Mouse (Mus musculus) retina, postnatal 7 days (tissue): ENCODE measurements around the gene Adprm.
"Not testable (repeated sequence)": the region's sequence is repeated elsewhere in the genome, so short reads cannot be mapped to it uniquely, and the experiment has no call there.

ENCODE experiments used
- DNase-seq: peaks from one replicate; pipeline ENCODE4 v3.0.0-alpha.2; 2012; ENCODE audit warnings: low read depth, low spot score

Adprm gene

DNA sequence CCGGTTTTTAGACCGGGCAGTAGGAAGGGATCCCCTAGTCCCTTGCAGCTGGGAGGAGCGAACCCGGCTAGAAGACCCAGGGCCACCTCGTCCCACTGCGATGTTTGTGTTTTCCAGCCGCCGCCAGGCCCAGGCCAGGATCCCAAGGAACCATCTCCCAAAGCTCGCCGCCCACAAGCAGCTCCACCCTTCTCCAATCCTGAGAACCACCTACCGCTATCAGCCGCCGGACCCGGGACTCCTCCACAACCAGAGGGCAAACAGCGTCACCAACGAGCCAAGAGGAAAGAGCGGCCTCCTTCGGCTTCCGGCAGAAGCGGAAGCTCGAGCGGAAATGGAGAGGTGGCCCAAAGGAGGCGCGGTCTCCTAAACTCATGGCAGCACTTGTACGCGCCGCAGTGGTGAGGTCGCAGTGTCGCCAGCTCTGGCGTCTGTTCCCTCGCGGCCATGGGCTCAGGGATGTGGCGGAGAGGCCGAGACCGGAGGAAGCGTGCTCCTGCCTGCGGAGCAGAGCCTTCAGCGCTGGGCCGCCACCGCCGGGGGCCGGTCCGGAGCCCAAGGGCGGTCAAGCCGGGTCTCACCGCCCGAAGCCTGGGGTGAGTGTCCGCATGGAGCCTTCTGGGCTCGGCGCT lies at the start of gene Adprm, which contains the start of gene Sco1:
TSS of gene Adprm (minus strand) at position 274 of the 632 bp plus-strand sequence.
TSS of gene Sco1 (plus strand) at position 350 of the 632 bp plus-strand sequence.
- DNase-seq = peak; percentile 72

DNA sequence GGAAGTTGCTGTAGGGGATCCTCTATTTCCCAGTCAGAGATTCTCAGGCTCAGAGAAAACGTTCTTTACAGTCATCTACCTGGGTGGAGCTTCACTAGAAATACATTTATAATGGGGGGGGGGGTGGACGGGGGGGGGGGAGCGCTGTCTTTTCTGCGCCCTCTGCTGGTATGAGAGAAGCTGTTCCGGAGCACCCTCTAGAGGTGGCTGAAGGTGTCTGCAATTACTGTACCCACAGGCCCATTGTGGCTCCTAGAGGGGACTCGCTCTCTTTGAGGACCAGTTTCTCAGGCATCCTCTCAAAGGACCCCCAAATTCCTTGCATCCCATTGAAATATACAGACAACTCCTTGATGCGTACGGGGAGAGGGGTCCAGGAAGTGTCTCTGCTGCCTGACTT lies 49.3 kb upstream of the Adprm start:
- peak; percentile 48 for DNase-seq

DNA sequence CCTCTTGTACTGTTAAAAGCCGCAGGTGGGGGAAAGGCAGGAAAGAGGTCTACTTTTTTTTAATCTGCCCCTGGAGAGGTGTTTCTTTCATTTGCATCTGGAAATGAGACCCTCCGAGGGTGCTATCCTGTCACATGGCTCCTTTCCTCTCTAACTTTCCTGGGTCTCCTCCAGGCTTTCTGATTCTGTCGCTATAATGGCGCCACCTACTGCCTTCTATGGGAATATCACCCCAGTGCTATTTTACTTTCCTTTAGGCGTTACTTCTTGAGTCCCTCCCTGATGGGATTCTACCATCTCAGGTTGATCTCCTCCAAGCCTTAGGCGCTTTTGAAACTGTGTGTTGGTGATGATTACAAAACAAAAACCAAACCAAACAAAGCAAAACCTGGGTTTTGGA lies 47.8 kb upstream of the Adprm start:
- no peak for DNase-seq

DNA sequence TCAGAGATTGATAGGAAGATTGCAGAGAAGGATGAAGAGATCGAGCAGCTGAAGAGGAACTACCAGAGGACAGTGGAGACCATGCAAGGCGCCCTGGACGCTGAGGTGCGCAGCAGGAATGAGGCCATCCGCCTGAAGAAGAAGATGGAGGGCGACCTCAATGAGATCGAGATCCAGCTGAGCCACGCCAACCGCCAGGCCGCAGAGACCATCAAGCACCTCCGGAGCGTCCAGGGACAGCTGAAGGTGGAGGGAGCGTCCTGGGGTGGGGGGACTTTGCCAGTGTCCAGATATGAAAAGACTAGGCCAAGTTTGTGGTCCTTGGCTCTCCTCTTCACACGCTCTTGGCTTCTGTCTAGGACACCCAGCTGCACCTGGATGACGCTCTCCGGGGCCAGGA lies 46.8 kb upstream of the Adprm start:
- DNase-seq = no peak

DNA sequence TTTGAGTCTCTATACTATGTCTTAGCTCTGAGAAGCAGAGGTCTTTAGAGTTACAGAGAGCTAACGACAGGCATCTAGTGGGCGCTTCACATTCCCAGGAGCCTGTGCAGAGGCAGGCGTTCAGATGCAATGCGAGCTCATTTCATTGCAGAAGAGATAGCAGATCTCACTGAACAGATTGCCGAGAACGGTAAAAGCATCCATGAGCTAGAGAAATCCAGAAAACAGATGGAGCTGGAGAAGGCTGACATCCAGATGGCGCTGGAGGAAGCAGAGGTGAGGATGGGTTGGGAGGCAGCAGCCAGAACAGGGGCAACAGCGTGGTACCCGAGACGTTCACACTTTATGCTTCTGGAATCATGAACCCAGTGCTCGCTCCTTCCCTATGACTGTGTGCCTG lies 46.0 kb upstream of the Adprm start:
- no peak for DNase-seq

DNA sequence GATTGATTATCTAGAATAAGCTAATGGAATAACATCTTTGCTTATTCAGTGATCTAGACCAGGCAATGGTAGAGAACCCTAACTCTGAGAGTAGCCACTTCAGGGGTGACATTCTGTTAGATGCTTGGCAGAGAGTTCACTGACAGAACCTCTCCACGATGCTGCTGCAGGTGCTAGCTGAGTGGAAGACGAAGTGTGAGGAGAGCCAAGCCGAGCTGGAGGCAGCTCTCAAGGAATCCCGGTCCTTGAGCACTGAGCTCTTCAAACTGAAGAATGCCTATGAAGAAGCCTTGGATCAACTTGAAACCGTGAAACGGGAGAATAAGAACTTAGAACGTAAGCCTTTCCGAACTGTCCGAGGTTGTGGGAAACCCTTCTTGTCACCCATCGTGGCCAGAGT lies 45.3 kb upstream of the Adprm start:
- DNase-seq = no peak

DNA sequence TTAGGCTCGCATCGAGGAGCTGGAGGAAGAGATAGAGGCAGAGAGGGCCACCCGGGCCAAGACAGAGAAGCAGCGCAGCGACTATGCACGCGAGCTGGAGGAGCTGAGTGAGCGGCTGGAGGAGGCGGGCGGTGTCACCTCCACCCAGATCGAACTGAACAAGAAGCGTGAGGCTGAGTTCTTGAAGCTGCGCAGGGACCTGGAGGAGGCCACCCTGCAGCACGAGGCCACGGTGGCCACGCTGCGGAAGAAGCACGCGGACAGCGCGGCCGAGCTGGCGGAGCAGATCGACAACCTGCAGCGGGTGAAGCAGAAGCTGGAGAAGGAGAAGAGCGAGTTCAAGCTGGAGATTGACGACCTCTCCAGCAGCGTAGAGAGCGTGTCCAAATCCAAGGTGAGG lies 42.1 kb upstream of the Adprm start:
- no peak for DNase-seq

DNA sequence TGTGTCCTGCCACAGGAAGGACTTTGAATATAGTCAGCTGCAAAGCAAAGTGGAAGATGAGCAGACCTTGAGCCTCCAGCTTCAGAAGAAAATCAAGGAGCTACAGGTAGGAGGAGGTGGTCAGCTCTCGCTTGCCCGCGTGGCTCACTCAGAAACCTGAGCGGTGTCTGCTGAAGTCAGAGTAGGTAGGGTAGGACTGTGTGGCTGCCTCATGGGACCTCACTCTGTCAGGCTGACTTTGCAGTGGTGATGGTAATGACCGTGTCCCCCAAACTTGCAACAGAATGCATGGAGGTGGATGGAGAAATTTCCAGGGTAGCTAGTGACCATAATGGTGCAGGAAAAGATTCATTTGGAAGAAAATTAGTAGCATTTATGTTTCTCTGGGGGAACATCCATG lies 41.3 kb upstream of the Adprm start:
- no peak for DNase-seq

DNA sequence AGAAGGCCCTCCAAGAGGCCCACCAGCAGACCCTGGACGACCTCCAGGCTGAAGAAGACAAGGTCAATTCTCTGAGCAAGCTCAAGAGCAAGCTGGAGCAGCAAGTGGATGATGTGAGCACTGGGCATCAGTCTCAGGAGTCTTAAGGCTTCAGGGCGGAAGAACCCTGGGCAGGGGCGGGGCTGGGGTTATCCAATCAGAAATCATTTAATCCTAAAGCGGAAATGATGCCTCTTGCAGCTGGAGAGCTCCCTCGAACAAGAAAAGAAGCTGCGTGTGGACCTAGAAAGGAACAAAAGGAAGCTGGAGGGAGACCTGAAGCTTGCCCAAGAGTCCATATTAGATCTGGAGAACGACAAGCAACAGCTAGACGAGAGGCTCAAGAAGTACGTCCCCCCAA lies 40.8 kb upstream of the Adprm start:
- no peak for DNase-seq

DNA sequence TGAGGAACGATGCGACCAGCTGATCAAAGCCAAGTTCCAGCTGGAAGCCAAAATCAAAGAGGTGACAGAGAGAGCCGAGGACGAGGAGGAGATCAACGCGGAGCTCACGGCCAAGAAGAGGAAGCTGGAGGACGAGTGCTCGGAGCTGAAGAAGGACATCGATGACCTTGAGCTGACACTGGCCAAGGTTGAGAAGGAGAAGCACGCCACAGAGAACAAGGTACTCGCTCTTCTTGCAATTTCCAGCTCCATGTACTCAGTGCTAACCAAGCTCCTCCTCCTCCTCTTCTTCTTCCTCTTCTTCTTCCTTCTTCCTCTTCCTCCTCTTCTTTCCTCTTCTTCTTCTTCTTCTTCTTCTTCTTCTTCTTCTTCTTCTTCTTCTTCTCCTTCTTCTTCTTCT lies 40.0 kb upstream of the Adprm start:
- DNase-seq = not testable (repeated sequence)

DNA sequence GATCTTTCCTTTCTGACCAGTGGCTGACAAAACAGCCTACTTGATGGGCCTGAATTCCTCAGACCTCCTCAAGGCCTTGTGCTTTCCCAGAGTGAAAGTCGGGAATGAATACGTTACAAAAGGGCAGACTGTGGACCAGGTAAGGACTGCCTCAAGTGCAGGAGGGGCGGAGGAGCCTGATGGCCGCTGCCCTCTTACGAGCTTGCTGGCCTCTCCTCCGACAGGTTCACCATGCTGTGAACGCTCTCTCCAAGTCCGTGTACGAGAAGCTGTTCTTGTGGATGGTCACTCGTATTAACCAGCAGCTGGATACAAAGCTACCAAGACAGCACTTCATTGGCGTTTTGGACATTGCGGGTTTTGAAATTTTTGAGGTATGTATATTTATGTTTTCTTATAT lies 34.8 kb upstream of the Adprm start:
- DNase-seq = no peak

DNA sequence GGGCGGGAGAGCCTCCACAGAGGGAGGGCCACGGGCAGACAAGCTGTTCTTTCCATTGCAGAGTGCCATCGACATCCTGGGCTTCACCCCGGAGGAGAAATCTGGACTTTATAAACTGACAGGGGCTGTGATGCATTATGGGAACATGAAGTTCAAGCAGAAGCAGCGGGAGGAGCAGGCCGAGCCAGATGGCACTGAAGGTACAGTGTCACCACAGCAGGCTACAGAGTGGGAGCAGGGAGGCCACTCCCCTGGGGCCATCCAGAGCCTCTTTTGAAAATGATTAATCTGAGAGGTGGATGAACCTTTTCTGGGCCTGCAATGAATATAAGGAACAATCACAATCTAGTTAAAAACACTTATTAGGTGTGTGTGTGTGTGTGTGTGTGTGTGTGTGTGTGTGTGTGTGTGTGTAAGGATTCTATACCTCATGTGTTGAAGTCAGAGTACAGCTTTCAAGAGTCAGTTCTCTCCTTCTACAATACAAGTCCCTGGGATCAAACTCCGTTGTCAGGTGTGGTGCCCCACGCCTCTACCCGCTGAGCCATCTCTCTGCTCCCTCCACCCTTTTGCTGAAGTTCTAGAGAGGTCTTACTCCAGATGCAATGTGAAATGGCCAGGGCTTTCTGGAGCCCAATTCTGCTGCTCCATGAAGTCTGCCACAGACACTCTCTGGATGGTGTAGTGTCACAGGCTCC lies 34.2 kb upstream of the Adprm start:
- no peak for DNase-seq

DNA sequence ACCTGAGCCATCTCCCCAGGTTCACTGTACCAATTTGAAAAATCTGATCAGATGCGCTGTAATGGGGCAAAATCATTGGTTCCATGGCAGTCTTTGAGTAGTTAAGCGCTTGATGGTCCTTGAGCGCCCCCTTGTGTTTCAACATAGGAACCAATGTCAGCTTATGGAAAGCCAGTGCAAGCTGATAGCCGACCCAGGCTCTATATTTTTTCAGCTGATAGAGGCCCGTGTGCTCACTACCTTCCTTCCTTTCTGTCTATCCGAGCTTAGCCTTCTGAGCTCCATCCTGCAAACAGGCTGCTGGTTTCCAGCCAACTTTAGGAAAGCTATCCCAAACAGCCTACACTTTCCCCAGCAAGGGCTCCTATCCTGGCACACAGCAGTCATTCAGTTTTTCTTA lies 33.1 kb upstream of the Adprm start:
- peak; percentile 73 for DNase-seq

DNA sequence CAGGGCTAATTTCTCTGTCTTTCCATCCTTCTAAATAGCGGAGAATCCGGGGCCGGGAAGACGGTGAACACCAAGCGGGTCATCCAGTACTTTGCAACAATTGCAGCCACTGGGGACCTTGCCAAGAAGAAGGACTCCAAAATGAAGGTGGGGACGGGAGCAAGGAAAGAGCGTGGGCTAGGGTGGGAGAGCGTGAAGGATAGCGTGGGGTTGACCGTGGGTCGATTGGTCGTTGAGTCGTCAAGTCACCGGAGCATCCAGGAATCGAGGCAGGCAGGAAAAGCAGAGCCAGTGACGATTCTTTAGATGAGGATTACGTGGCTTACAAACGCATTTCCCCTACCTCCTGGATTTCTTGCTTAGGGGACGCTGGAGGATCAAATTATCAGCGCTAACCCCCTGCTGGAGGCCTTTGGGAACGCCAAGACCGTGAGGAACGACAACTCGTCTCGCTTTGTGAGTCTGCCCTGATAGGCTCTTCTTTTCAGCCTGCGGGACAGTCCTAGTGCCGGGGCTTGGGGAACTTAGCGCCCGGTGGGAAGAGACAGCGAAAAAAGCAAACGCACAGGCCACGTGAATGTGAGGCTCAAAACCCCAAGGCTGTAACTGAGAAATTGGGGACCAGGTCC lies 31.4 kb upstream of the Adprm start:
- DNase-seq = no peak

DNA sequence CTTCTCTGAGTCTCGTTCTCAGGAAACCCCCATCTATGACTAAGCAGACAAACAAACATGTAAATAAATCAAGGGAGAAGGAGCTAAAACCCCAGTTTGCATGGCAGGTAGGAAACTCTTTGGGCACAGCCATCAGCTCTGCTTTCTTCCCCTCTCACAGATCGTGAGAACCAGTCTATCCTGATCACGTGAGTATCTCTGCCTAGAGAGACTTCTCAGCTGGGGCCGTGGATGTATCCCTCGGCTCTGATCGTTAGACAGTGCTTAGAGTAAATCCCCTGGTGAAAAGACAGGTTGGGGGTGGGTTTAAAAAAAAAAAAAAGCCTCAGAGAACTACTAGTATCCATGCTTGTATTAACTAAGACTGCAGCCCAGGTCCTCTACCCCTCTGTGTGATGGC lies 30.8 kb upstream of the Adprm start:
- DNase-seq = no peak

DNA sequence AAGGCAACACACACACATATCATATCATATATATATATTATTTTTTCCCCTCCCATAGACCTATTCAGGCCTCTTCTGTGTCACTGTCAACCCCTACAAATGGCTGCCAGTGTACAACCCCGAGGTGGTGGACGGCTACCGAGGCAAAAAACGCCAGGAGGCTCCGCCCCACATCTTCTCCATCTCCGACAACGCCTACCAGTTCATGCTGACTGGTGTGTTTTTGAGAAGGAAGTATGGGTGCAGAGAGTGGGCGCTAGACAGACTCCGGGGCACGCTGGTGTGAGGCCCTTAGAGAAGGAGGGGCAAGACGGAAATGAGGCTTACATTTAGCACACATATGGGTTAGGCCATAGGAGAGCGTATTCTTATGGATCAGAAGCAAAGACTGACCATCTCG lies 30.4 kb upstream of the Adprm start:
- no peak for DNase-seq

DNA sequence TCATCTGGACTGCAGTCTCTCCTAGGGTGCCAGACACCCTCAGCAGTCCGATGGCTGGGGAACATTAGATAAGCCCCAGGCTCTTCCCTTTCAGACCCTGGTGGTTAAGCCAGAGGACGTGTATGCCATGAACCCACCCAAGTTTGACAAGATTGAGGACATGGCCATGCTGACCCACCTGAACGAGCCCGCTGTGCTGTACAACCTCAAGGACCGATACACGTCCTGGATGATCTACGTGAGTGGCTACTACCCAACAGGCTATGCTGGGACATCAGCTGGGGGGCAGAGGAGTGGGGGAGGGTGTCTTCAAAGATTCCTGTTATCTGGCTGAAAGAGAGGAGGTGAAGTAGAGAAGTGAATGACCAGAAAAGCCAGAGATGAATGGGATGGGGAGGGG lies 29.8 kb upstream of the Adprm start:
- no peak for DNase-seq

DNA sequence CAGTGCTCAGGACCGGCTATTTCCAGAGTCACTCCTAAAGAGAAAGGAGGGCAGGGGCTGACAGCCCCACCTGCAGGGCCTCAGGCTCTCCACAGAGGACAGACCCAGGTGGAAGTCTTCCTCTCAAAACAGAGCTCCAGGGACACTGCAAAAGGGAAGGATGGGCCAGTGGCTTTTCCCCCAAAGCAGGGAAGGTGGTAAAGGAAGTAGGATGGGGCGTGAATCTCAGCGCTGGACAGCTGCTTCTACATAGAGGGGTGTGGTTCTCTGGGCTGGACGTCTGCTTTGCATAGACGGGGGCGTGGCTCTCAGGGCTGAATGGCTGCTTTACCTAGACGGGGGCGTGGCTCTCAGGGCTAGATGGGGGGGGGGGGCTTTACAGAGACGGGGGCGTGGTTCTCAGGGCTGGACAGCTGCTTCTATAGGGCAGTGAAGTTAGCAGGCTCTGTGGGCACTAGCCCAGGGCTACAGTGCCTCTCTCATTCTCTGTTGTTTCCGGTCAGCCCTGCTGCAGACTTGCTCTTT lies 28.8 kb upstream of the Adprm start:
- peak; percentile 44 for DNase-seq

DNA sequence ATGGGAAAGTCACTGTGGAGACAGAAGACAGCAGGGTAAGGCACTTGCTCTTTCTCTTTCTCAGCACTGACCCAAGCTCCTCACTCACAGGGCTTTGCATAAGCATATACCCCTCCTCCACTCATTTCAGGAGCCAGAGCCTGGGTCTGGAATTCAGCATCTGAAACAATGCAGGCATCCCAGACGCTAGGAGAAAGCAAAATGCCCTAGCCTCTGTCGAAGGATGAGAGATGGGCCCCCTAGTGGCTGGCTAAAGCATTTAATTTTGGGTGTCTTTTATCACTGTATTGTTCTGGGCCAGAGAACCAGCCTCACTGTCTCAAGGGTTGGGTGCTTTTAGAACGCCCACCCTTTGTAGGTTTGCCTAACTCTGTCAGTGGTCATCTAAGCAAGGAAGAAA lies 27.8 kb upstream of the Adprm start:
- DNase-seq = peak; percentile 37

DNA sequence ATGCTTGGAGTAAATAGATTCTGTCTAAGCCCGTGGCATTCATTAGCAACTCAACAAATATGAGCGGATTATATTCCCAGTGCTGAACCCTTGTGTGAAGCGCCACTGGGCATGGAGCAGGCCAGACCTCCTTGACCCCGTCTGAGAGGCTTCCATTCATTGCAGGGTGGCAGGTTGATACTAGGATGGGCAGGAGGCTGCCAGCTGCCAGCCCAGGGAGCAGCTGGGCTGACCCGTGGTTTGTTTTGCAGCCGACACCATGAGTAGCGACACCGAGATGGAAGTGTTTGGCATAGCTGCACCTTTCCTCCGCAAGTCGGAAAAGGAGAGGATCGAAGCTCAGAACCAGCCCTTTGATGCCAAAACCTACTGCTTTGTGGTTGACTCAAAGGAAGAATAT lies 27.3 kb upstream of the Adprm start:
- no peak for DNase-seq

DNA sequence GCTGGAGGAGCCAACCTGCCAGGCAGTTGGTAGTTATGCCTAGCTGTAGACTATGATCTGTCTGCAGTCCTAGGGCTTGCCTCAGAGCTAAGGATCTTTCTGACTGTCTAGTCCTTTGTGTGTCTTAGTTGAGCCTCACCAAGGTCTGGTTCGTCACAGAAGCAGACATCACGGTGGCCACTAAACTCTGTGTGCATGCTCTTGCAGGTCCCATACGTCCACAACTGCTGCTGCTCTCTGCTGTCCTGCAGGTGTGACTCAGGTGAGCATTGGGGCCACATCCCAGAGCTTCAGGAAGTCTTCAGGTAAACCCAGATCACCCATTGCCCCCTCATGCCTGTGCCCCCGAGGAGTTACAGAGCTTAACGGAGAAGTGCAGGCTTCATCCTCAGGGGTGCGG lies 26.5 kb upstream of the Adprm start:
- DNase-seq = no peak

DNA sequence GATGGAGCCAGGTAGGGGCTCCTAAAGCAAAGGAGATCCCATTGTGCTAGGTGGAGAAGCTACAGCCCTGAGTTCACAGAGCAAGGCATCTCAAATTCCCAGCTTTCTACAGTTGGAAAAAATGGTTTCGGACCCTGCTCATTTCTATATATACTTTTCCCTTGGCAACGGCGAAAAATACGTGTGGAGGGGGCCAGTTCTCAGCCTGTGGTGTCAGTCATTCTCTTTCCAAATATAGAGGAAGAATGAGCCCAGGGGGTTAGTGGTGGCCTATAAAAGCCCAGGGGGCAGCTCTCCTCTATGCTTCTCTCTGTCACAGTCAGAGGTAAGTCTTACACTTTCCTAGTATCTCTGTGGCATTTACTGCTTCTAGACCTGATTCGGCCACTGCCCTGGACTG lies 25.6 kb upstream of the Adprm start, which contains the start of gene Myh3:
TSS of gene Myh3 (plus strand) at position 301 of the 400 bp plus-strand sequence.
- DNase-seq = no peak

DNA sequence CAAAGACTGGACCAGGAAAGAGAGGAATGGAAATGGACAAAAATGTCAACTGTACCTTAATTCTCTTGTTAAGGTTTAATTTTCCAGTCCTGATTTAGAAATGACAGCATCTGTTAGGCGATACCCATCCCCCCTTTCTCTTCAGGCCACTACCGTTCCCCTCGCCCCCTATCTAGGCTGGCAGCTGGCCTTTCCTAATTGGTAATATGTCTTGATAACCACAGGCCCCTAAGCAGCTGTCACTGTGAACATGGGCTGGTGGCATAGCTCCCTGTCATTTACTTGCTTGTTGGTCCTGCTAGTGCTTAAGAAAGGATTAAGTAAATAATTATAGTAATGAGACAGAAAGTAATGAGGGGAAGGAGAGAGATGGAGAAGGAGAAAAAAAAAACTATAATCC lies 25.0 kb upstream of the Adprm start:
- DNase-seq = no peak
